Mouse (Mus musculus) cerebral cortex, adult 2 months (tissue): ENCODE results near the gene Tnfrsf21.

Experiments used
- WGBS: fragments of 180-500 bp; shearing (Covaris S2); methylation state at CpG from one replicate; pipeline ENCODE4 v1.1.7; 2018; 5-methylcytosine and 5-hydroxymethylcytosine counted together

The Tnfrsf21 gene

GRCm38 (mm10) chr17:43025819-43026593, 9.7 kb downstream of the Tnfrsf21 start:
- 91% methylated on average over 22 of the region's 22 CpGs for WGBS

- WGBS: 94% methylated on average over 4 of the region's 4 CpGs
Measured at GRCm38 (mm10) chr17:43026708-43027107, 10.4 kb downstream of the Tnfrsf21 start.

- 92% methylated on average over 3 of the region's 3 CpGs for WGBS
Measured at GRCm38 (mm10) chr17:43029546-43029945, 13.2 kb downstream of the Tnfrsf21 start.

- 28% methylated on average over 3 of the region's 3 CpGs for WGBS
Measured at GRCm38 (mm10) chr17:43030290-43030689, 13.9 kb downstream of the Tnfrsf21 start.

GRCm38 (mm10) chr17:43032489-43033036, 16.2 kb downstream of the Tnfrsf21 start:
- 35% methylated on average over 8 of the region's 8 CpGs for WGBS

GRCm38 (mm10) chr17:43035386-43035785, 19.0 kb downstream of the Tnfrsf21 start:
- WGBS: 73% methylated on average over 2 of the region's 2 CpGs

GRCm38 (mm10) chr17:43036058-43036757, 19.9 kb downstream of the Tnfrsf21 start:
- 74% methylated on average over 10 of the region's 10 CpGs for WGBS

GRCm38 (mm10) chr17:43040571-43040970, 24.2 kb downstream of the Tnfrsf21 start:
- 57% methylated on average over 3 of the region's 3 CpGs for WGBS

GRCm38 (mm10) chr17:43050619-43051018, 34.3 kb downstream of the Tnfrsf21 start:
- WGBS: 91% methylated on average over 2 of the region's 2 CpGs

- 100% methylated on average over 1 of the region's 1 CpGs for WGBS
Measured at GRCm38 (mm10) chr17:43052791-43053190, 36.4 kb downstream of the Tnfrsf21 start.

GRCm38 (mm10) chr17:43053943-43054342, 37.6 kb downstream of the Tnfrsf21 start:
- WGBS: 90% methylated on average over 10 of the region's 10 CpGs

GRCm38 (mm10) chr17:43058277-43059025, 42.1 kb downstream of the Tnfrsf21 start:
- whole genome bisulfite sequencing: 84% methylated on average over 11 of the region's 11 CpGs

GRCm38 (mm10) chr17:43064705-43065104, 48.4 kb downstream of the Tnfrsf21 start:
- WGBS: 80% methylated on average over 6 of the region's 6 CpGs

- 64% methylated on average over 7 of the region's 7 CpGs for WGBS
Measured at GRCm38 (mm10) chr17:43068846-43069553, 52.6 kb downstream of the Tnfrsf21 start.

GRCm38 (mm10) chr17:43070946-43071345, 54.6 kb downstream of the Tnfrsf21 start:
- 85% methylated on average over 2 of the region's 2 CpGs for WGBS

- WGBS: 73% methylated on average over 11 of the region's 11 CpGs
Measured at GRCm38 (mm10) chr17:43072142-43072786, 55.9 kb downstream of the Tnfrsf21 start.

GRCm38 (mm10) chr17:43072787-43073148, 56.4 kb downstream of the Tnfrsf21 start:
- WGBS: 72% methylated on average over 5 of the region's 5 CpGs

- WGBS: 72% methylated on average over 5 of the region's 5 CpGs
Measured at GRCm38 (mm10) chr17:43074391-43074790, 58.0 kb downstream of the Tnfrsf21 start.

GRCm38 (mm10) chr17:43075100-43075499, 58.7 kb downstream of the Tnfrsf21 start:
- WGBS: 89% methylated on average over 8 of the region's 8 CpGs

- 72% methylated on average over 8 of the region's 8 CpGs for WGBS
Measured at GRCm38 (mm10) chr17:43075937-43076336, 59.6 kb downstream of the Tnfrsf21 start.
